Mouse (Mus musculus) limb, embryonic 10.5 days (tissue): Measurements from ENCODE around the gene Eif4g3. TPM values are rescaled to one million over a fixed set of nuclear protein-coding genes. Genes with fewer than 3 reads are reported as not detected.

Experiments used
- DNase-seq: peaks from one replicate; pipeline ENCODE4 v3.0.0-alpha.2; 2017; ENCODE audit warnings: low spot score
- H3K27ac ChIP-seq: fragments of 300-500 bp; sonication (generic); 2 replicates; pipeline ENCODE4 v1.5.1; 2016; ENCODE audit warnings: mild to moderate bottlenecking
- H3K27me3 ChIP-seq: fragments of 300-500 bp; sonication (generic); 2 replicates; pipeline ENCODE4 v1.6.1; 2016; ENCODE audit warnings: low read depth, mild to moderate bottlenecking; ENCODE audit not compliant: poor library complexity, severe bottlenecking
- H3K36me3 ChIP-seq: fragments of 300-500 bp; sonication (generic); 2 replicates; pipeline ENCODE4 v1.6.1; 2016; ENCODE audit warnings: mild to moderate bottlenecking, moderate library complexity
- H3K4me1 ChIP-seq: fragments of 300-500 bp; sonication (generic); 2 replicates; pipeline ENCODE4 v1.6.1; 2016
- H3K4me3 ChIP-seq: fragments of 300-500 bp; sonication (generic); 2 replicates; pipeline ENCODE4 v1.5.1; 2016; ENCODE audit warnings: mild to moderate bottlenecking, moderate library complexity
- H3K9me3 ChIP-seq: fragments of 300-500 bp; sonication (generic); replicated peaks from 2 replicates; pipeline ENCODE4 v1.6.1; 2016; ENCODE audit warnings: mild to moderate bottlenecking
- WGBS: fragments of 180-500 bp; shearing (Covaris S2); methylation state at CpG from one replicate; pipeline ENCODE4 v1.1.7; 2016; 5-methylcytosine and 5-hydroxymethylcytosine counted together
- microRNA-seq: library from miRNA; unstranded; fragments of <30 nt; microRNA quantifications from one replicate; pipeline ENCODE4, GENCODE M21; 2017
- polyA plus RNA-seq: library from polyadenylated mRNA; unstranded; fragments of >200 nt; fragmentation: Nextera tagmentation; extraction: Ambion mirVana; gene quantifications from 2 replicates; pipeline ENCODE4 v1.2.1, GENCODE M21; 2016

Gene Eif4g3
- polyA plus RNA-seq, 1 experiment from 2014 or later: 42.7 TPM

- peaks cover 92% of the 10 kb centered on the region for H3K27me3 ChIP-seq
- DNase-seq: peak; percentile 83
- H3K27ac ChIP-seq: peak overlapping the region; percentile 83
- H3K36me3 ChIP-seq: peaks cover 14% of the 10 kb centered on the region
- peak overlapping the region; percentile 72 for H3K4me3 ChIP-seq
- H3K4me1 ChIP-seq: peaks cover 47% of the 10 kb centered on the region
- no peaks in the 10 kb centered on the region for H3K9me3 ChIP-seq
- WGBS: 0% methylated on average over 14 of the region's 14 CpGs
Measured at GRCm38 (mm10) chr4:138251819-138252218, 259.0 kb downstream of the Eif4g3 start.

GRCm38 (mm10) chr4:138252231-138252630, 259.4 kb downstream of the Eif4g3 start:
- DNase-seq: peak; percentile 63
- H3K4me1 ChIP-seq: peaks cover 47% of the 10 kb centered on the region
- H3K9me3 ChIP-seq: no peaks in the 10 kb centered on the region
- peak overlapping the region; percentile 72 for H3K4me3 ChIP-seq
- H3K27me3 ChIP-seq: peaks cover 94% of the 10 kb centered on the region
- WGBS: 6% methylated on average over 5 of the region's 5 CpGs
- H3K27ac ChIP-seq: peak overlapping the region; percentile 83
- peaks cover 10% of the 10 kb centered on the region for H3K36me3 ChIP-seq

DNA sequence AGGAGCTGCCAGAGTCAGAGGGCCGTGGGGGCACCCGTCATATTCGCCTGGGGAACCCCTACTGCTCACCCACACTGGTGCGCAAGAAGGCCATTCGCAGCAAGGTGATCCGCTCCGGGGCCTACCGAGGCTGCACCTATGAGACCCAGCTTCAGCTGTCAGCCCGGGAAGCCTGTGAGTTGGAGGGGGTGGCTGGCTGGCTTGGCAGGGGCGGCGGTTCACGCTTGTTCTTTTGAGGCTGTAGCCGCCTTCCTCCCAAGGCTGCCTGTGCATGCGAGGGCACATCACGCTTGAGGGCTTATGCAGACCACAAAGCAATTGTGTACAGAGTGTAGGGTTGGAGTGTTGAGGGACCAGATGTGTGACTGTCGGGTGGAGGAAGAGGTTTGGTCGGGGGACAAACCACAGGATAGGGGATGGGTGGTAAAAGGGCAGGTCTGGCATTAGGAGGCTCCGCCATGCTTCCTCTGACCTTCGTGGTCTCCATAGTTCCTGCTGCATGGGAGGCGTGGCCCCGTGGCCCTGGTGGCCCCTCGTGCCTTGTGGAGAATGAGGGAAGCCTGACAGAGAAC, 264.4 kb downstream of the Eif4g3 start:
- Histone ChIP-seq H3K4me3 (no peak overlapping the region), H3K27ac (no peak overlapping the region), H3K27me3 (peaks cover 91% of the 10 kb centered on the region), H3K4me1 (peaks cover 22% of the 10 kb centered on the region), H3K9me3 (no peaks in the 10 kb centered on the region), H3K36me3 (peaks cover 12% of the 10 kb centered on the region; the same call in 1 of the 2 replicates)
- no peak for DNase-seq
- WGBS: 85% methylated on average over 22 of the region's 22 CpGs

Small RNAs within 50 kb of the gene (microRNA-seq; reads per million reads assigned to microRNA genes)
- gene Mir6399: 7.6 reads per million, percentile 14 among the genes with 10 or more reads in this experiment

Other genes with a start within 250 kb of the Eif4g3 start
- gene Alpl, start 196.6 kb upstream of the Eif4g3 start, polyA plus RNA-seq: 5.1 and 7.9 TPM in 2 replicates
- 41.1 and 41.4 TPM in 2 replicates for gene Ece1, start 130.8 kb upstream of the Eif4g3 start, polyA plus RNA-seq
- 134 and 163 TPM in 2 replicates for gene Hp1bp3, start 223.3 kb downstream of the Eif4g3 start, polyA plus RNA-seq